Mouse (Mus musculus) retina, embryonic 14.5 days (tissue): ENCODE results near the gene Lrig3.

ENCODE experiments used
- DNase-seq: peaks from one replicate; pipeline ENCODE4 v3.0.0-alpha.2; 2015; ENCODE audit warnings: low spot score

Lrig3 gene

DNA sequence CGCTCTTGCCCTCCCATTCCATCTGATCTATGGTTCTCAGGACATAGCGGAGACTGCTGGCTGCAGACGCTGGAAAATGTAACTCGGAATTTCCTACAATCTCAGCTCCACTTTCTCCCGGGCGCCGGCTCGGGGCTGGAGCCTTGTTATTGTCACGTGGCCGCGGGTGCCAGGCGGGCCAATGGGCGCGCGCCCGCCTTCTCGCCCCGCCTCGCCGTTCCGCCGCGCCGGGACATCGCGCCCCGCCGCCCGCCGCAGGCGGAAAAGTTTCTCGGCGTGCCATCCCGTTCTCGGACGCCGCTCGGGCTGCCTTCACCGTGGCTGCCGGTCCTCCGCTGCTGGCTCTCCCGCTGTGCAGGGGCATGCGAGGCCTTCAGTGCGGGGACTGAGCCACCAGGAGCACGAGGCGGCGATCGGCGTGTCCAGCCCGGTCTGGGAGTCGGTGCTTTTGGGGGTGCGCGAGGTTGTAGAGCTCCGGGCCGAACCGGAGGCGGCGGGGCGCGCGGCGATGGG is at the start of gene Lrig3:
Gene Lrig3 (plus strand): TSS at position 201 of the 513 bp plus-strand sequence.
- DNase-seq = peak; percentile 81

DNA sequence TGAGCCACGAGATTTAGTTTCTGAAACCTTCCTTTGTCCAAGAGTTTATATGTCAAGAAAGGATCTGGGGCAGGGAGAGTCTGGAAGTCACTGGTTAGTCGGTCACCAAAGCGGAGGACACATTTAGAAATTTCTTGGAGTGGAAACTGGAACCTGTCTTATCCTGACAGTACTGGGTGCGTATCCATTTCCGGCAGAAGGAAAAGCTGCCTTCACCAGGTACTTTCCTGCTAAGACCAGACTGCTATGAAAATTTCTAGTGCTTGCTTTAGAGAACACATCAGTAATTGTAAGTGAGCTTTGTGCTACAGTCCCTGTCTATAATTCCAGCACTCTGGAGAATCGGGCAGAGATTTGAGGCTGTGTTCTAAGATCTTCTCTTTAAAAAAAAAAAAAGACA is 49.2 kb upstream of the Lrig3 start:
- DNase-seq = no peak

DNA sequence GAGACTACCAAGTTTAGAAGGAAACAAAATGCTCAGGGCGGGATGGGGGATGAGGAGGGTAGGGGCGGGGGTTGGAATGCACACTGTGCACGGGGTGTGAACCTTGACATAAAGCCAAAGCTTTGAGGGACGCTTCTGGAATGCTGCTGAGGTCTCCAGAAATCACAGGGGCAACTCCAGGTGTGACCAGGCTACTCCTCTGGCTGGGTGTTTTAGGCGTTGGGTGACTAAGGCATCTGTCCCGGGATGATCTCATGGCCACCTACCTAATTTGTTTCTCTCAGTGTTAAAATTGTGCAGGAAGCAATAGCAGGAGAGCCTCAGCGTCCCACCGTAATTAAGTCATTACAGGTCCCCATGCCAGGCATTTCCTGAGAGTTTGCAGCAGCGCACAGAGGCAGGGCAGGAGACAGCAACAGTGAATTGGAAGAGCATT is 48.5 kb upstream of the Lrig3 start:
- no peak for DNase-seq

DNA sequence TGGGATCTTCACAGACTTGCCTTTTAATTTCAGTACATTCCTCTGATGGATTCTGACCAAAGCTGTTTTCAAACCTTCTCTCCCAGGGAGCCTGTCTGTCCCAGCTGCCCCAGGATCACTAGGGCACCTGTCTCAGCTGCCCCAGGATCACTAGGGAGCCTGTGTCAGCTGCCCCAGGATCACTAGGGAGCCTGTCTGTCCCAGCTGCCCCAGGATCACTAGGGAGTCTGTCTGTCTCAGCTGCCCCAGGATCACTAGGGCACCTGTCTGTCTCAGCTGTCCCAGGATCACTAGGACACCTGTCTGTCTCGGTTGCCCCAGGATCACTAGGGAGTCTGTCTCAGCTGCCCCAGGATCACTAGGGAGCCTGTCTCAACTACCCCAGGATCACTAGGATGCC is 47.0 kb upstream of the Lrig3 start:
- no peak for DNase-seq

DNA sequence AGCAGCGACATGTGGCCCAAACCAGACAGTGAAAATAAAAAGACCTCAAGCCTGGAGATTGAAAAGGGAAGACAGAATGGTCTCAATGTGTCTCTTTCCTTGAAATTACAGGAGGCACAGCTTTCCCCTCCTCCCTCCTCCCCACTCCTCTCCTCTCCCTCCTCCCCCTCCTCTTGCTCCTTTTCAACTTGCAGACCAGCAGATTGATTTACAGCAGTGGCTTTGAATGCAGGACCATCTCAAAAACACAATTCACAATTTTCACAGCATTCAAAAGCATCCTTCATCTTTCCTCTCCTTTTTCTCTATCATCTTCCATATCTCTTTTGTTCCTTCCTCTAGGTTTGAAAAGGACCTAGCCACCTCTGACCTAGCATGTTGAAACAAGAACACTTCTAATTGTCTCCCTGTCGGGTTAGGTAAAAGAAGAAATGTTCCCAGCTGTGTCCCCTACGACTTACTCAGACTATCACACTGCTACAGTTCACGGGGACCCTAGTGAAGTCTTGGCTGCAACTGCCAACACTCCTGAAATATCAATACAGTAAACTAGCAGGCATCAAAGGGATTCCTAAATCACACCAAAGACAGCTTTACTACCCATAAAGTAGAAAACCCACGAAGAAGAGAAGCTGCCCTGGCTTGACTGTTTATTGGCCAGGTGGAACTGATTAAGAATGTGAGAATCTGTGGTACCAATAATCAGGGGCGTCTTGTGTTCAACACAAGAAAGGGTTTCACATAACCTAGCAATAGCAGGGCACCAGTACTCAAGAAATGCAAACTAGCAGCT is 44.1 kb upstream of the Lrig3 start:
- no peak for DNase-seq

DNA sequence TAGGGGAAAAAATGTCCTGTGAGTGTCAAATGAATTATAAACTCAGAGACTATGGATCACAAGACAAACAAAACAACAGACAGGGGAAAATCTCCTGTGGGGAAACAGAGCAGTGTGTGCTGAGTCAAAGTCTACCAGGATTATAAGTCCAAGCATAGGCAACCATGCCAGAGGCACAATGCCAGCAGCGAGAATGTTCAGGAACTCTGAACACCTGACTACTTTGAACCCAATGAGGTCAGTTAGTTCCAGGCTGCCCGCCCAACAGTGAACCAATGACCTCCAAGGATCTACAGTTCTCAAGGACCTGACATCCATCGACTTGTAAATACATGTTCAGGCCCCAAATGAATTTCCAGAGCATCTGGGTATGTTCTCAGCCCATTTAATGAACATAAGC is 36.0 kb upstream of the Lrig3 start:
- no peak for DNase-seq

DNA sequence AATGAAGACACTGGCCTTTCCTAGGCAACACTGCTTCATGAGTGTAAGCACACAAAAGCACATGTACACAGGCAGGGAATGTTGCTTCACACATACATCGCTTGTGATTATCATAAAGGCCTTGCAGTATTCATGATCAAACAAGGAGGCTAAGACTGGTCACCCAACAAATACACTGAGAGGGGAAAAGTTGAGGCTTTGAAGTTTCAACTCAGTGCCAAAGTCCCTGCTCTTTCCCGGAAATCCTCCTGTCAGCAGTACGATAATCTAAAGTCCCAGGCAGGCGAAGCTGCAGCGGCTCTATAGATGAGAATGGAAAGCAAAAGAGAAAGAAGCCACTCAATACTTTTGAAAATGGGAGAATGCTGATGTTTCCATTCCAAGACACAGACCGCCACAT is 32.6 kb upstream of the Lrig3 start:
- DNase-seq = no peak

DNA sequence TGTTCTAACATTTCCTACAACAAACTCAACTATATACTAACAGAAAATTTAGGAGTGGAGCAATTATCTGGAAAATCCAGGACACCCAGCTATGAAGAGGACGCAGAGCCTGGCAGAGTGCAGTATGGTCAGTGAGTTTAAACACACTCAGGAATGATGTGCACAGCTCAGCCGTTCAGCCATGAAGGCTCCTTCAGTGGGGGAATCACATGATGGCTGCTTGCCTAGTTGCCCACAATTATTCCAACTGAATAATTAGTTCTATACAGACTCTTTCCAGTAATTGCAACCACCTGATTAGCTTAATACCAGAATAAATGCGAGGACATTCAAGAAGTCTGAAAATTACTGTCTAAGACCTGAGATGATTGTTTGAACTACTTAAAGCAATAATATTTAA is 31.9 kb upstream of the Lrig3 start:
- DNase-seq = peak; percentile 40

DNA sequence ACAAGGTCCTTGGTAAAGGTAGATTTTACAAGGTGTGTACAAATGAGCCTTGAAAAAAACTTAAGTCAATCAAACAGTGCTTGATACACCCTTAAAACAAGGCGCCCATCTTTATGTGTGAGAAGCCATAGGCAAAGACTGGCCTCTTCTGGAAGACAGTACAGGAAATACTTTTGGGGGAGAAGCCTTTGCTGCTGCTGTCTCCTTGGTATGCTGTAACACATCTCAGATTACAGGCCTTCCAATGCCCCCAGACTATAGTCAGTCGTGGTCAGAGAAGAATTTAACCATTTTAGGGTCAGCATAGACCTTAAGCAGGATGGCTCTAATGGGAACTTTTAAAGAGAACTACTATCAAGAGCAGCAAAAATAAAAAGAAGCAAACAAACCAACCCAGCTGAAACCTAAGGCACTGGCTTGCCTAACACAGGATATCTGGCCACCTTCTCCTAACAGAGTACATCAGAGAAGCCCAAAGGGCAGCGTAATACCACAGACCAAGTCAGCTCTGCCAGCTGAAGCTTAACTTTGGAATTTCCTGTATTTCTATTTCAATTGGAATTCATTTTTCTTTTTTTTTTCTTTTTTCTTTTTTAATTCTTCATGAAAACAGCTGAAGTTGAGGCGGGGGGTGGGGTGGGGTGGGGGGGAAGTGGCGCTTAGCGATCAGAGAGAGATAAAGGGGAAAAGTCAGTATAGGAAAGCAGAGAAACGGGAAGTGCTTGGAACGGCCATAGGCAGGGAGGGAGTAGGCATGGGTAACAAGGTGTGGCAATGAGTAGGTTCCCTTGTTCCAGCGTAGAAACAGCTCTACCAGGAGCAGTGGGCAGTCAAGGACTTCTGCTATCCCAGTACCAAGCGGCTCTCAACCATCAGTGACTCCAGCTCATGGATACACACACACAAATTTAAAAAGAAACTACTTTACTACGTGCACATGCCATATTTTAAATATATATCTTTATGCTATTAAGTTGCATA is 28.2 kb upstream of the Lrig3 start:
- no peak for DNase-seq

DNA sequence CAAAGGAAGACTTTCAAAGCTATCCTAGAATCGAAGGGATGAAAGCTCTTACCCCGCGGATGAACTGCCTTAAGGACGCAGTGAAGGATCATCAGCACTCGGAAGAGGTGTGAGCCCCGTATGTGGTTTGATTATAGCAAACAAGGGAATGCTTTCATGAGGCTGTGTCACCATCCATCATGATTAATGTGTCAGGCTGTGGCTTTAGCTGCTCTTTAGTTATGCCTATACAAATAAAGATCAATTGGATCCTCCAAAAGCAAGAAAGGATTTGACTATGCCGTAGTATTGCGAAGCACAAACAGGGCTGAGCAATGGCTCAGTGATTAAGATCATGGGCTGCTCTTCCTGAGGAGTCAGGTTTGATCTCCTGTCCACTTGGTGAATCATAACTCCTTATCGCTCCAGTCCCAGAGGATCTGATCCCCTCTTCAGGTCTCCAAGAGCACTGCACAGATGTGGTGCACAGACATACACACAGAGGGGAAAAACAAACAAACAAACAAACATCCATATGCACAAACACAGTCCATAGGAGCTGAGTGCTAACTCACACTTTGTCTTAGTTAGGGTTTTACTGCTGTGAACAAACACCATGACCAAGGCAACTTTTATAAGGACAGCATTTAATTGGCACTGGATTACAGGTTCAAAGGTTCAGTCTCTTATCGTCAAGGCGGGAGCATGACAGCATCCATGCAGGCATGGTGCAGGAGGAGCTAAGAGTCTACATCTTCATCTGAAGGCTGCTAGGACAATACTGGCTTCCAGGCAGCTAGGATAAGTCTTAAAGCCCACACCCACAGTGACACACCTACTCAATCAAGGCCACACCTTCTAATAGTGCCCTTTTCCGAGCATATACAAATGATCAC is 27.2 kb upstream of the Lrig3 start:
- DNase-seq = no peak

DNA sequence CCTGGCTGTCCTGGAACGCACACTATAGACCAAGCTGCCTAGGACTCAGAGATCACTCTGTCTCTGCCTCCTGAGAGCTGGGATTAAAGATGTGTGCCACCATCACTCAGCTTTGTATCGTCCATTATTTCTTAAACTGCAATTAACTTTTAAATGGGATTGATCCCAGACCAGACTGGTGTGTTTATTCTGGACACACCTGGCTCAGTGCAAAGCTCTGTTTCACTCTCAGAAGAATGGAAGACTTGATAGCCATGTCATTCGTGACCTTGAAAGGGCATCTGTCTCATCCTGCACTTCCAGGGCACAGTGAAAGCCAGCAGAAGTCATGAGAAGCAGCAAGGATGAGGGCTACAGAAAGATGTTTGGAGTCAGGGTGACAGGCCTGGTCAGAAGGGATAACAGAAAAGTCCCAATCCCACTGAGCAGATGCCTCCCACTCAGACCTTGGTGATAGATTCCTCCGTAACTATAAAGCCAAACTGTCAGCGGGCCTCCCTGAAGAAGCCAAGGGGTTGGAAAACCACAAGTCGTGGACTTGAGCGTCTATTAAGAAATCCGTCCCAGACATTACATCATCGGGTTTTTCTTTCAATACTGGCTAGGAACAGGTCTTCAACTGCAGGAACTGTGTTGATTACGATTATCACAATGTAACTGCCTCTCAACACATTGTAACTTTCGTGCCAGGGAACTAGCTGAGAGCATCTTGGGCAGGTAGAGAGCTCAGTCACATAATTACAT is 25.5 kb upstream of the Lrig3 start:
- no peak for DNase-seq

DNA sequence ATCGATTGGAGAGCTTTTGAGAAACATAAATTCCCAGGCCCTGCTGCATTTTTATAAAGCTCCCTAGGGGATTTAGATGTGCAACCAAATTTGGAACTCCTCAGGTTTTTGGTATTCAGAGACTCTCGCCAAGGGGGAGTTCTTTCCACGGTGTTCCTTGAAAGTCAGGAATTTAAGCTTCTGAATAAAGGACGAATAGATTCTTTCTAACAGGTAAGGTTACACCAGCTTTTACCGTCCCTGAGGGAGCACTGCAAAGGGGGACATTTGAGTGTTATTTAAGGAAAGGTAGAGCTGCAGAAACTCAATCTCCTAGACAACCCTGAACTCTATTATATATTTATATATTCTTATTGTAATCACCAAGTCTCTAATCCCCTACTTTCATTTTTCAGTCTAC is 22.9 kb upstream of the Lrig3 start:
- DNase-seq = no peak

DNA sequence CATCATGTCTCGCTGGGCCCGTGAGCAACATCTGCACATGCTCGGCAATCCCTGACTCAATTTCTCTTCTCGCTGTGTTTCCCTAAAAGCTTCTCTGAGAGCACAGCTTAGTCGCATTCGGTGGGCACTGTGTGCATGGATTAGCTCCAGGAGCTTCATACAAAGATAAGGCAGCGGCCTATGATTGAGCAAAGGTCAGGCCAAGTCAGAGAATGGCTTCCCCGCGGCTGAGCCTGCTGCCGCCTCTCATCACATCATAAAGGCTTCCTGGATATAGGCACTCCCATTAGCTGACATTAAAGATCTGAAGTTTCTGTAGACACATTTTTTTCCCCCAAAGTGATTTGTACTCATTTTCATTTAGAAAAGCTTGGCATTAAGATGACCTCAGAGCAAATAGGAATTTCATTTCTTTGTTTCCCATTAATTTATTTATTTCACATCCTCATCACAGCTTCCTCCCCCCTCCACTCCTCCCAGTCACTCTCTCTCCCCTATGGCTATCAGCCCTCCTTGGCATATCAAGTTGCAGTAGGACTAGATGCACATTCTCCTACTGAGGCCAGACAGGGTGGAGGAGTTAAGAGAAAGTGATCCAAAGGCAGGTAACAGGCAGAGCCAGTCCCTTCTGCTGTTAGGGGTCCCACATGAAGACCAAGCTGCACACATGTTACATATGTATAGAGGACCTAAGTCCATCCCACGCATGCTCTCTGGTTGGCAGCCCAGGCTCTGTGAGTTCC is 21.0 kb upstream of the Lrig3 start:
- DNase-seq = peak; percentile 54

DNA sequence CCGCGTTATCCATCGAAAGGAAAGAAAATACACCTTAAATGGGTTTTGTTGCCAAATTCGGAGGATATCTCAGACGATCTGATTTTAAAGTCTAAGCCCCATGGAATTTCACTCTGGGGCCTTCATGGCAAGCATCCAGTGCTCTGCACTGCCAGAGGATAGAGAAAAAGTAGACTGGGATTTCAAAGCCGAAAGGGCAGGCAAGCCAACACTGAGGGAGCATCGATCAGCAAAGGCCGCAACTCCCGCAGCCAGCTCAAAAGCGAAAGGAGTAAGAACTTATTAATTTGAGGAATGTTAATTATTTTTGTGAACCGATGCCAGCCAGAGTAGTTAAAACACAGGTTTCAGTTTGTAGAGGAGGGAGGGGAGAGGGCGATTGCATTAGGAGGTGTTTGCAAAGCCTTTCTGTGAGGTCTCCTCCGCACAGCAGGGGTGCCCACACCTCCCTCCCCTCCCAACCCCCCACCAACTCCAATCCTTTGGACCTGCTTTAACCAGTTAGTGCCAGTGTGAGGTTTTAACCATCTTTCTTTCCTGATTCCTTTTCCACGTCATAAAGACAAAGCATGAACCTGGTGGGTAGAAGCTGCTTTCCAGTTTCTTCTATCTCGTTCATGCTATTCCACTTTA is 17.0 kb upstream of the Lrig3 start:
- DNase-seq = no peak

DNA sequence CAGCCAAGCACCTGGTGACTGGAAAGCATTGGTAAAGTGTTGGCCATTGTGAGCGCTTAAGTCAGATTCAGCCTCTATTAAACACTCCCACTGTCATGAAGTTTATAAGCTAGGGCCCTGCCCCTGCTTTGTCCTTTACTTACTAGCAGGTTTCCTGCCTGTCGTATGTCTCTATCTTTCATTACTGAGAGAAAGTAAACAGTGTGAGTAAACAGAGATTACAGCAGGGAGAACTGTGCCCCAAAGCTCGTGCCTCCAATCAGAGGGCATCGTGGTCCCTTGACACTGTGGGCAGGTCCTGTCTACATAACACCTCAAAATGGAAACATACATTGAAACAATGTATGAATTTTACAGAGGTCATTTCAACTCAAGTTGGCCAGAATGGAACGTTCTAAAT is 14.3 kb upstream of the Lrig3 start:
- DNase-seq = no peak

DNA sequence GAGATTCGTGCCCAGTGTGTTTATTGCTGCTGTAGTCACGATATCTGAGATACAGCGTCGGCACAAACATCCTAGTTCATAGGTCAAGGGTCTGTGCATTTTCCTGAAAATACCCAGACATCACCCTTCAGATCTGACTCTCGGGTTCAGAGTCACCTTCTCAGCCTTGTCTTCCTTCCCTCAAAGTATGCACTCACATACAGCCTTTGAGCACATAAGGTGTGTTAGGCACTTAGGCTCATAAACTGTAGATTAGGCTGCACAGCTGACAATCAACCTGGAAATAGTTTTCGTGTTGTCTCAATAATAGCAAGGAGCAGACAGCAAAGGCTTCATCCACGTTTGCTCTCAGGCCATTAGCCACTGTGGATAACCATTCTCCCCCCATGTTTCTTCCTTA is 11.6 kb upstream of the Lrig3 start:
- DNase-seq = no peak

DNA sequence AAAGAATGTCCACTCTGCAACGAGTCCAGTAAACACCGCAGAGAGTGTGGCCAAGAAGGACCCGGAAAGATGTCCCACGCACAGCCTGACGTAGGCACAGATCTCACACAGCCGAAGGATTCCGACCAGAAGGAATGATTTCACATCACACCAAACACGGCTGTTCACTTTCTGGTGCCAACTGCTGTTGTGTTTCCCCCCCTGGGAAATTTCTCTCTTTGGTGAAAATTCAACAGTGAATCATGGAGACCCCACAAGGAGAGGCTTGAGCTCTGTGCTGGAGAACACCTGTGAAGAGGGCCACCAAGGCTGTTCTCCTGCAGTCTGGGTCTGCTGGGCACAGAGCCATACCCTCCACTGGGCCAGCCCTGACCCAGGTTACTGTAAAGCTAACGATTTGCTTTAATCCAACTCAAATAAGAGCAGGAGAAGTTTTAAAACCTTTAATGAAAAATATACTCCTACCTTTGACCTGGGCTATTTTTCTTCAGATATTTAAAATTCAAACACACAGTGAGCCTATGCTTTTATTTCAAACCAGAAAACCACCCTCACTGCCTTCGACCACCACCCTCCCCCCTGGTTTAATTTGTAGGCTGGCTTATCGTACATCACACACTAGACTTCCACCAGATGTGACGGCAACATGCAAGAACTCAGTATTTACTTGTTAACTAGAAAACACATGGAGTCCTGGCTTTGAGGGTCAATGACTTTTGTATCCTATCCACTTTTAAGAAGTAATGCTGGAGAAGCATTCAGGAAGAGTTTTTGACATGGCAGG is 11.0 kb upstream of the Lrig3 start:
- DNase-seq = no peak

DNA sequence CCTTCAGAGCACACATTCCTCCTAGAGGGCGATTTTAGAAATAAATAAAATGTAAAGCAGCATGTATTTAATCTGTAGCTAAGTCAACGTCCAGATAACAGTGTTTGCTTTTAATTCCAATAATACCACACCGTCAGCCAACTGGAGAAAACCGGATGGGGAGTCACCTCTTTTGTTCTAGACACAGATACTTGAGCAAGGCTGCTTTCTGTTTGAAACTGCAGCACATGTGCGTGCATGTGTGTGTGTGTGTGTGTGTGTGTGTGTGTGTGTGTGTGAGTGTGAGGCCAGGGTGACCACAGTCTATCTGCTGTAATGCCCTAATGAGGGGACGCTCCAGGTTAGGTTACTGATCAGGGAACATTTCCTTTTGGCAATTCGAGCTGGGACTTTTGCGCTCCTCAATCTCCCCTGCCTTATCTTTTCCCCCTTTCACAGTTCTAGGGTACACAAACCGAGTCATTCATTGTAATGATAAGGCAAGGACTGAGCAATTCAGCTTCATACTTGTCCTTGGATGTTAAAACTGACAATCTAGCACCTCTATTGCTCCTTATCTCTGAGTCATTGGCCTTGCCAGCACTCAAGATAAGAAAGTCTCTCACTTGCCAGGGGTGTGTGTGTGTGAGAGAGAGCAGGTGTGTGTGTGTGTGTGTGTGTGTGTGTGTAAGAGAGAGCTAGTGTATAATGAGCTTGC is 4.4 kb upstream of the Lrig3 start:
- DNase-seq = no peak

DNA sequence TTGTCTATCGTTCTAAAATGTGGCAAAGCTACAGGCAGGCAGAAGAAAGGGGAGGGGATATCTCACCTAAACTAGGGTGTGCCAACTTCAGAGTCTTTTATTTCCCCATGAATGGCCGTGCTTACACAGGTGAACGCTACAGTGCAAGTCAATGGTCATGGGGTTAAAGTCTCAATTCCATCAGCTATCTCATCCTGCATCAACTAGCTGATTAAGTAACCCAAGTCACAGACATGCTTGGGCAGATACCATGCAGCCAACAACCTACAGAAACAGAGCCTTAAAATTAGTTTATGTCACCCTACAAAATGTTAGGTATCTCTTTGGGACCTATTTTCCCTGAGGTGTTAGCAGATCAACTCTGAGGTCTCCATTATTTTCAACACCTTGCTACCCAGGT is 1.3 kb upstream of the Lrig3 start:
- no peak for DNase-seq
